Mouse (Mus musculus) adrenal gland, adult 8-10 months (tissue): ENCODE measurements around the gene Nlgn2. TPM values are rescaled to one million over a fixed set of nuclear protein-coding genes. Genes with fewer than 3 reads are reported as not detected.
A peak's percentile ranks its signal among the peaks of the same experiment; 100 is the strongest.

ENCODE experiments used
- DNase-seq: peaks from one replicate; pipeline ENCODE4 v3.0.0; 2022
- total RNA-seq, 4 experiments: library from RNA; stranded (reverse); gene quantifications; 2 replicates each; pipeline ENCODE4 v1.2.4; 2022

The Nlgn2 gene
- 10 to 100 TPM; 22.2 to 48.7 (median 35.8) TPM for total RNA-seq

DNA sequence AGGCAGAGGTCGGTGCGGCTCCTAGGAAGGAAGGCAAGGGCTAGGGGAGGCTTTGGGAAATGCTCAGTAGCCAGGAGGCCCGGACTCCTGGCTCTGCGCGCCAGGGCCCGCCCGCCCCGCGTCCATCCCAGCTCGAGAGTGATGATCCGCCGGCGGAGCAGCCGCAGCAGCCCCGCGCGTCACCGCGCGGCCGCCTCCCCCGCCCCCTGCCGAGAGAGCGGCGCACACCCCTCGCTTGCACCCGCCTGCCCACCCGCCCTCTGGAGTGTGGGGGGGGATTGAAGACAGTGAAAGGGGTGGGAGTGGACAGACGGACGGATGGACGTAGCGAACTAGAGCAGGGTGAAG lies at the start of gene Nlgn2:
TSS of gene Nlgn2 (minus strand) at position 181 of the 348 bp plus-strand sequence.
- no peak for DNase-seq

DNA sequence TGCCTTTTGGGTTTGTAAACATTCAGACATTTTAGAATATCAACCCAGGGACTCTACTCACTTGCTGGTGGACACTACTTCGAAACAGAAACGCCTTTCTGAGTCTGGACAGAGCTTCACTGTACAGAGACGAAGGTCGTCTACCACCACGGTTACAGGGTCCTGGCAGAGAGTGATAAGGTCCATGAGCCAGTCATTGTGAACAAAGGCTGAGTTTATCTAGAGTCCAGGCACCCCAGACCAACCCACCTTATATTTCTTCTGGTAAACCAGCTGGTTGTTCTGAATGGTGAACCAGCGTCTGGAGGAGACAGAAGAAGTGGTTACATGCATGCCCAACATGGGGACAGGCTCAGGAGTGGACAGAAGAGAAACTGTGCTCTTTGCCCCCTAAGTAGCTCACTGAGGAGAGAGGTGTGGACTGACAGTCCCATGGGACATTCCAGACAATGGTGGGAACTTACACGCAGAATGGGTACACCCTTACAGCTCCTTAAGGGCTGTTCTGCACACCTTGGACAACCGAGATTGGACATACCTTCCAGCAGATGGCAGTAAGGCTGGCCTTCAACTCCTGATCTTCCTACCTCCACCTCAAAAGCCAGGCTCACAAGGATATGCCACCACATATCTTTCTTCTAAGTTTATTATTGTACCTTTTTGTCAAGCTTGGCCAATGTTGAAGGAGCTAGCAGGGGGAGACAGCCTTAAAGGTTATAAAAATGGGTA lies 49.5 kb upstream of the Nlgn2 start:
- no peak for DNase-seq

DNA sequence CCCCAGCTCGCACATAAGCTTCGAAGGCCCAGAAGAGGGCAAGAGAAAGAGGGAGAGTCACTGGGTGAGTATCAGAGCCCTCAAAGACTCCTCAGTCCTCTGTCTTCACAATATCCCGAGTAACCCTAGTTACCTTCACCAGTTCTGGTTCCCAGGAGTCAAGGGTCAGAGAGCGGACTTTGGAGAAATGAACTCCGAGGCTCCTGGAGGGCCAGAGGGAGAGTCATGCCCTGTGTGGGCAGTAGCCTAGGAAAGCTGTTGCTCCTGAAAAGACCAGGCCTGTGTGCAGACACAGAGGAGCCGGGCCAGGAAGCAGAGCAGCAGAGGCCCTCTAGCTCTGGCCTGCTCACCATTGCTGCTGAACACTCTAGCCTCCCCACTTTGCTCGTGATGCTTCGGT lies 47.1 kb upstream of the Nlgn2 start:
- no peak for DNase-seq

- no peak for DNase-seq
Observed at GRCm38 (mm10) chr11:69884240-69884639, 46.7 kb upstream of the Nlgn2 start.

GRCm38 (mm10) chr11:69883527-69884151 lies 46.1 kb upstream of the Nlgn2 start:
- no peak for DNase-seq

- no peak for DNase-seq
Observed at GRCm38 (mm10) chr11:69883066-69883465, 45.5 kb upstream of the Nlgn2 start.

GRCm38 (mm10) chr11:69881787-69882670 lies 44.4 kb upstream of the Nlgn2 start:
- no peak for DNase-seq

DNA sequence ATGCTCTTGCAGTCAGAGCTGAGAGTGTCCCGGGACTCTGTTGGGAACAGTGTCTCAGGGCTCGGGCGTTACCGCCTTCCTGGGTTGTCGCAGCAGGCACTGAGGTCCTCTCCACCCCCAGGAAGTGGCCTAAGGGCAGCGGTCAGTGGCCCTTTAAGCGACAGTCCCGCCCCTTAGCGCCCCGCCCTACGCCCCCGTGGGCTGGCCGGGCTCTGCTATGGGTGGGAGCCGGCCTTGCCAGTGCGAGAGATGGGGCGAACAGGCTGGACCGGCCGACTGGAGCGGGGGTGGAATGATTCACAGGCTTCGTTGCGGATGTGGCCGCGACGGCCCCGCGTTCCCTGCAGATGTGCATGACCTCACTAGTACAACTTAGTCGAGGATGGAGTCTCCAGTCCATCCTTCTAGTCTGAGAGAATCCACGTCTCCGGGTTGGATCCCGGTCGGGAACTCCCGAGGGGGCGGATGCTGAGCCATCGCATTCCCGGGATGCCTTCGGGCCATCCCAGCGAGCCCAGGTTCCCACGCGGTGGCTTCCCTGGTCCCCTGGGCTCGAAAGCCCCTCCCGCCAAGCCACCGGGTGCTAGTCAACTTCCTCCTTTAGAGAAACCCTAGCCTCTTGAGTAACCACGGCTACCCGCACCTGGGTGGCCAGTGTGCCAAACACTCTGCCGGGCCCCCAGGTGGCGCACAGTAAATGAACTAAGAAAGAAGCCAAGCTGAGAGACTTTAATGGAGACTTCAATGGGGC lies 43.4 kb upstream of the Nlgn2 start, which contains the start of gene Kctd11:
TSS of gene Kctd11 (minus strand) at position 554 of the 751 bp plus-strand sequence.
- peak; percentile 90 for DNase-seq

DNA sequence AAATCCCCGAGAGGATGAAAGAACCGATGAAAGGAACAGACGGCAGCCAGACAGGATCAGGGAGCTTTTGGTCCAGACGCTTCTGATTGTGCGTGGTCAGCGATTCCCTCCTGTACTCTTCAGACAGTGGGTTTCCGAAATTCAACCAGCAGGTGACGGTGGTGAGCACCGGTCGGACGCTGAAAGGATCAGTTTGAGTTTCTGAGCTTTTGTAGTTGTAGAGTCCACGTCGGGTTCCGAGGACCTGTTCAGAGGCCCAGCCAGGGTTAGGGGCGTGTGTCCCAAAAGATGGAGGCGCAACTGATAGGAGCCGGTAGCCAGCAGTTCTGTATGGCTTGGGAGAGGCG lies 42.9 kb upstream of the Nlgn2 start:
- no peak for DNase-seq

GRCm38 (mm10) chr11:69879711-69880110 lies 42.1 kb upstream of the Nlgn2 start:
- DNase-seq: no peak

- DNase-seq: no peak
Observed at GRCm38 (mm10) chr11:69878952-69879351, 41.4 kb upstream of the Nlgn2 start.

DNA sequence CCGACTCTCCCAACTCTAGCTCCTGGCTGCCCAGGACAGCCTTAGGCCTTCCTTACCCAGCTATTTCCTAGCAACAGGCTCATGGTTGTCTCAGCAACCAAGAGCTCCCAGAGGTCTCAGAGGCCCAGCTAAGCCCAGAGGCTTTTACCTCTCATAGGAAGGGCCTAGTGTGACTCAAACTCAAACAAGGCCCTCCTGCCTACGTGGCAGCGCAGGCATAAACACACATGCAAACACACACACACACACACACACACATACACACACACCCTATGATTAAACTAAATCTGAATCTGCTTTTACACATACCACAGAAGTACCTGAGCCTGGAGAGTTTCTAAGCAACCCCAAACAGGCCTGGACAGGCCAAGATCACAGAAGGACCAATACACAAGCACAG lies 40.8 kb upstream of the Nlgn2 start:
- DNase-seq: no peak

GRCm38 (mm10) chr11:69877878-69878277 lies 40.3 kb upstream of the Nlgn2 start, which contains the start of gene Tmem95:
Tmem95 (minus strand) TSS chr11:69878018.
- no peak for DNase-seq

DNA sequence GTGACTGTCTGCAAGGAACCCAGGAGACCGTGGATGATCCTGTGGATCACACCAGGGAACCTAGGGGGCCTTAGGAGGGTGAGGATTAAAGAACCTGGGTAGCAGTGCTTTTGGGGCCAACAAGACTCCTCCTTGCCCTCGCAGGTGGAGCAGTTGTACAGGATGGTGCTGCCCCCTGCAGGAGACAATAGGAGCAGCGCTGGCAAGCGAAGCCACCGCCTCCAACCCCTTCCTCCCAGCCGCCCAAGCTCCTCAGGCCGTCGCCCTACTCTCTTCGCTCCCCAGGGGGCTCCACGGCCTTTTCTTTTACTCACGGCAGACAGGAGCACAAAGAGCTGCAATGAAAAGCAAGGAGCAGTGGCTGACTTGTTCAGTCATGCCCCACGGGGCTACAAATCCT lies 39.3 kb upstream of the Nlgn2 start:
- peak; percentile 70 for DNase-seq

GRCm38 (mm10) chr11:69876186-69876585 lies 38.6 kb upstream of the Nlgn2 start:
- DNase-seq: no peak

DNA sequence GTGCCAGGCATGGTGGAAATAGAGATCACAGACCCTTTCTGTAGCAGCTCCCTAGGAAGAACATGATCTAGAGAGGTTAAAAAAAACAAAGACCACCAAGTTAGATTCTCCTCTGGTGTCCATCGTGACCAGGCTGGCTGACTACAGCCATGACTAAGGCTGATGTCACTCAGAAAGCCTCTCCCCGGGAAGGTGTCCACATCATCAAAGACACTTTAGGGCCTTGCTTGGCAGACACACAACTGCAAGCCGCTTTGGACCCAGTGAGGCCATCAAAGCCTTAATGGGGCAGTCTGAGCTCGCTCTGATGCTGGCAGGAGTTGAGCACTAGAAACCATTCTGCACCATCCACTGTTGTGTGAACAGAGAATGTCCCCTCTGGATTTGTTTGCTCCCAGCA lies 34.9 kb upstream of the Nlgn2 start:
- no peak for DNase-seq

DNA sequence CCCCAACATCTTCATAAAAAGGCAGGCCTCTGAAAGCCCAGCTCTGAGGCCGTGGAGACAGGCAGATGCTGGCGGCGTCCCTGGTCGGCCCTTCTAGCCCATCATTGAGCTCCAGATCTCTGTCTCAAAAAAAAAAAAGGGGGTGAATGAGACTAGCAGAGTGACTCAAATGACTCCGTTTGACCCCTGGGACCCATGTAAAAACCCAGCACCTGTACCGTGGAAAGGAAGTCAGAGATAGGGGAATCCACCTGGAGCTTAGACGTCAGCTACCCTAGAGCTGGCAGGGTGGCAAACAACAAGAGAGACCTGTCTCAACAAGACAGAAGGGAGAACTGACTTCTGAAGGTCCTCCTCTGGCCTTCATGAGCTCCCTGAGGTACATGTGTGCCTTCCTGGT lies 34.2 kb upstream of the Nlgn2 start:
- no peak for DNase-seq

GRCm38 (mm10) chr11:69870289-69871069 lies 32.9 kb upstream of the Nlgn2 start:
- no peak for DNase-seq

DNA sequence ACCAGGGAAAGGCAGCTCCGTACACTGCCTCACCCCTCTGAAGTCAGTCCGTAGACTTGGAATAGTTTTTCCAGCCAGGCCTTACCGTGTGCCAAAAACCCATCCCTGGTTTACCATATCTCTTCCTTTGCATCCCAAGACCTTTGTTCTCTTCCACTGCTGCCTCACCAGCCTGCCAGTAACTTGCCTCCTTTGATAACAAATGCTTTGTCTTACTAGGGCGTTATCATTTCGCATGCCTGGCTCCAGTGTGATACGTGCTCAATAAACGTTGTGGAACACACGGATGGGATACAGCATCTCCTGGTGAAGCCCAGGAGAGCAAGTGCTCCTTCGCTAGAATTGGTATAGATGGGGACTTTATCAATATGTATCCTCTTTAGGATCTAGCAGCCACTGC lies 29.8 kb upstream of the Nlgn2 start:
- no peak for DNase-seq

DNA sequence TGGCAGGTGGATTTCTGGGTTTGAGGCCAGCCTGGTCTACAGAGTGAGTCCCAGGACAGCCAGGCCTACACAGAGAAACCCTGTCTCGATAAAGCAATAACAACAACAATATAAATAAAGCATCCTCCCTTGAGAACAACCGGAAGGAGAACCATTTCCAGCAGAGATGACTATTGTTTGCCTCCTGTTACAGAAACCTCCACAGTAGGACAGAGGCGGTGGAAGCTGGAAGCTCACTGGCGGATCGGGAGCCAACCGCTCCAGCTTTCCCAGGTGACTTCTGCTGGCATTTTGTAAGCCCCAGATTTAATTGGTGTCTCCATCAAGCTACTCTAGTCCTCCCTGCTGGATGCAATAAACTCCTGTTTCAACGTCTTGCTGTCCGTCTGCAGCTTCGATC lies 28.0 kb upstream of the Nlgn2 start:
- DNase-seq: no peak

DNA sequence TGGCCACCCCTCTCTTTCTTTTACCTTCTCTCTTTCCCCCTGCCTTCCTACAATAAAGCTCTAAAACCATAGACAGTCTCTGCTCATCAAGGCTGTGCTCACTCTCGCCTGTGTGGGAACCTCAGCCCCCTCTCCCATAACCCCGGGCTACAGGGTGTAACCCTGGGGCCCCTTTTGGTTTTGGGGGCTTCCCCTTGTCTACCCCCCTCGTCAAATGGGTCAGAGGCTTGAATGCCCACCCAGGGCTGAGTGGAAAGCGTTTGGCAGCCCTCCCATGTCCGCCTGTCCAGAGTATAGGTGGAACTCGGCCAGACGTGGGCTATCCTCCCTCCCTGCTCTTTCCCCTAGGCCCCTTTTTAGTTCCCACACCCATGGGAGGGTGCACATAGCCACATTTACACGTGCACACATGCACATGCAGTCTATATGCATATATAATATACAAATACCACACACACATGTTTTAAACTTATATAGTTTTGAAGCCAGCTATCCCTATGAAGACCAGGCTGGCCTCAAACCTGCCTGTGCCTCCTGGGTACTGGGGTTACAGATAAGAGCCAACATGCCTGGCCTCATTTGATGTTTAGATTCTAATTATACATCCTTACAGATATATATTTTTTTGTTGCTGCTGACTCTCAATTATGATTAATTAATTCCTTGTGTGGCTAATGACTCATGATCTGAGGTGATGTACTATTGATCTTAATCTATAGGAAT lies 26.7 kb upstream of the Nlgn2 start:
- DNase-seq: no peak
